Mouse (Mus musculus) liver, embryonic 14.5 days (tissue): ENCODE results near the gene Fuom.

Experiments used
- CTCF ChIP-seq: IDR thresholded peaks from 2 replicates; pipeline ENCODE4 v1.5.1; 2016; ENCODE audit warnings: antibody characterized with exemption, low read depth, control low read depth
- EP300 ChIP-seq: IDR thresholded peaks from 2 replicates; pipeline ENCODE4 v1.6.1; 2016; ENCODE audit warnings: antibody characterized with exemption, low read depth

DNA sequence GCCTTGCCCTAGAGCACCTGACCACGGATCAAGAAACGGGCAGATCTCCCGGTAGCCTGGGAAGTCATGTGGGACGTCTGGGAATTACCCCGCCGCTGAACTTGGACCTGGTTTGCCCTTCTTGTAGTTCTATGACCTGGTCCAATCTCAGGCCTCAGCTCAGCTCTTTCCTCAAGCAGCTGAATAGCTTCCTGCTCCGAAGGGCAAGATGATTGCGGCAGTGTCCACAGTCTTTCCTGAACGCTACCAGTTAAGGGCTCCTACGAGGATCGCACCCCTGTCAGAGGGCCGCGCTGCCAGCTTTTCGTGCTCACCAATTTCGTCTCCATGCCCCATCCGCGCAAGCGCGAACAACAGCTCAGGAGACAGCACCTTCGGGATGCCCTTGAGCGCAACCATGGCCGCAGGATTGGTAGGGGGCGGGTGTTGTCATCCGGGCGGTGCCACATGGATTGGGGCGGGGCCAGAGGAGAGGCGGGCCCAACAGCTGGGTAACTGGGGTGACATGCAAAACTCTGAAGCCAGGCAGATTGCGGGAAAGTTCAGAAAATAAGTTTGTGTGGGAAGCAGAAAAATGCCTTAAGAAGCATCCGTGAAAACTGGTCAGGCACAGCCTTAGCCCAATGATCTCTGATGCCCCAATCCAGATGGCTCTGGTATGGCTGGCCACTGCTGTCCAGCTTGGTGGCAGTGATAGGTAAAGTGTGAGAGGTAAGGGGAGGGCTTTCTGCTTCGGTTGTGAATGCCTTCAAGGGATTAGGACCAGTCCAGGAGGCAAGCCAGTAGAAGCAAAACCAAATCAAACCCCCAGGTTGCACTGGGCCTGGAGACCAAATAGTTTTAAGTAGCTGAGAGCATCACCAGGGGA is at the start of gene Fuom:
- TF ChIP-seq CTCF, result no peak
- TF ChIP-seq EP300, result no peak
